Mouse (Mus musculus): ENCODE measurements around the gene Olfr638.

- no peak for TF ChIP-seq CTCF (IDR thresholded peaks at IDR 0.05; ENCODE audit: low read depth, low read length)
- no peak for TF ChIP-seq EP300 (IDR thresholded peaks at IDR 0.05; ENCODE audit: insufficient read depth, low read depth, low read length)
Measured at GRCm38 (mm10) chr7:104025473-104025872, 26.9 kb downstream of the Olfr638 start, which contains the start of gene Olfr640.

Data from ES-Bruce4 (cell line).